Mouse (Mus musculus) midbrain, embryonic 11.5 days (tissue): ENCODE data around the gene Vax2. TPM values are rescaled to one million over a fixed set of nuclear protein-coding genes. Genes with fewer than 3 reads are reported as not detected.

Experiments
- ATAC-seq: fragments of 200-750 bp; cut with Nextera tagmentation; 2 replicates; pipeline ENCODE4 v1.8.0; 2017; ENCODE audit warnings: moderate TSS enrichment, moderate library complexity; ENCODE audit not compliant: low FRiP score
- DNase-seq: peaks from one replicate; pipeline ENCODE4 v3.0.0; 2015; ENCODE audit warnings: low spot score; ENCODE audit errors: missing footprints
- H3K27ac ChIP-seq: fragments of 300-500 bp; sonication (generic); 2 replicates; pipeline ENCODE4 v1.5.1; 2014; ENCODE audit warnings: low read depth, low read length
- H3K27me3 ChIP-seq: fragments of 300-500 bp; sonication (generic); 2 replicates; pipeline ENCODE4 v1.6.1; 2014; ENCODE audit warnings: mild to moderate bottlenecking, low read length, moderate library complexity, mixed read lengths; ENCODE audit not compliant: control insufficient read depth, insufficient read depth
- H3K36me3 ChIP-seq: fragments of 300-500 bp; sonication (generic); 2 replicates; pipeline ENCODE4 v1.6.1; 2014; ENCODE audit warnings: mild to moderate bottlenecking, low read length, moderate library complexity, mixed read lengths; ENCODE audit not compliant: control insufficient read depth, insufficient read depth
- H3K4me1 ChIP-seq: fragments of 300-500 bp; sonication (generic); 2 replicates; pipeline ENCODE4 v1.6.1; 2014; ENCODE audit warnings: low read length; ENCODE audit not compliant: control insufficient read depth, insufficient read depth
- H3K4me2 ChIP-seq: fragments of 300-500 bp; sonication (generic); 2 replicates; pipeline ENCODE4 v1.6.1; 2014; ENCODE audit warnings: mild to moderate bottlenecking, moderate library complexity
- H3K4me3 ChIP-seq: fragments of 300-500 bp; sonication (generic); 2 replicates; pipeline ENCODE4 v1.5.1; 2014; ENCODE audit warnings: low read depth, low read length
- H3K9ac ChIP-seq: fragments of 300-500 bp; sonication (generic); 2 replicates; pipeline ENCODE4 v1.6.1; 2014; ENCODE audit warnings: low read length
- H3K9me3 ChIP-seq: fragments of 300-500 bp; sonication (generic); 2 replicates; pipeline ENCODE4 v1.6.1; 2016; ENCODE audit warnings: low read length; ENCODE audit not compliant: control insufficient read depth
- WGBS: fragments of 180-500 bp; shearing (Covaris S2); extraction: QIAGEN DNeasy Blood & Tissue Kit; methylation state at CpG from one replicate; pipeline ENCODE4 v1.1.7; 2014; 5-methylcytosine and 5-hydroxymethylcytosine counted together
- polyA plus RNA-seq: library from polyadenylated mRNA; unstranded; fragments of >200 nt; fragmentation: Nextera tagmentation; extraction: Ambion mirVana; gene quantifications from 2 replicates; pipeline ENCODE4 v1.2.1, GENCODE M21; 2014

The Vax2 gene
- polyA plus RNA-seq, 1 experiment from 2014 or later, result 0.25 TPM

GRCm38 (mm10) chr6:83695731-83696130 is 15.3 kb upstream of the Vax2 start:
- DNase-seq, result peak; percentile 81
- Histone ChIP-seq H3K4me2 (no peak overlapping the region), H3K4me3 (no peak overlapping the region), H3K36me3 (no peaks in the 10 kb centered on the region), H3K9me3 (no peaks in the 10 kb centered on the region), H3K4me1 (no peaks in the 10 kb centered on the region), H3K9ac (no peak overlapping the region), H3K27me3 (peaks cover 93% of the 10 kb centered on the region), H3K27ac (no peak overlapping the region)
- 11% methylated on average over 3 of the region's 3 CpGs for WGBS
- ATAC-seq, result no peak

GRCm38 (mm10) chr6:83696684-83697083 is 14.4 kb upstream of the Vax2 start:
- 1% methylated on average over 7 of the region's 7 CpGs for WGBS
- Histone ChIP-seq H3K4me2 (no peak overlapping the region), H3K27me3 (peaks cover 94% of the 10 kb centered on the region), H3K4me3 (no peak overlapping the region), H3K27ac (no peak overlapping the region), H3K9ac (no peak overlapping the region), H3K36me3 (no peaks in the 10 kb centered on the region), H3K9me3 (no peaks in the 10 kb centered on the region), H3K4me1 (no peaks in the 10 kb centered on the region)
- no peak for ATAC-seq
- peak; percentile 85 for DNase-seq

- Histone ChIP-seq H3K4me1 (no peaks in the 10 kb centered on the region), H3K9me3 (no peaks in the 10 kb centered on the region), H3K27me3 (peaks cover 93% of the 10 kb centered on the region), H3K9ac (no peak overlapping the region), H3K27ac (no peak overlapping the region), H3K36me3 (no peaks in the 10 kb centered on the region), H3K4me3 (no peak overlapping the region), H3K4me2 (no peak overlapping the region)
- ATAC-seq (no peak), DNase-seq (peak; percentile 82)
- WGBS, result 2% methylated on average over 8 of the region's 8 CpGs
These were observed 13.1 kb upstream of the Vax2 start for GRCm38 (mm10) chr6:83697932-83698331.

GRCm38 (mm10) chr6:83699971-83700370 is 11.1 kb upstream of the Vax2 start:
- Histone ChIP-seq H3K27ac (no peak overlapping the region), H3K4me1 (no peaks in the 10 kb centered on the region), H3K4me3 (no peak overlapping the region), H3K36me3 (no peaks in the 10 kb centered on the region), H3K9me3 (peaks cover 3% of the 10 kb centered on the region; the same call in 1 of the 2 replicates), H3K4me2 (no peak overlapping the region), H3K9ac (no peak overlapping the region), H3K27me3 (peaks cover 93% of the 10 kb centered on the region)
- DNase-seq, result peak; percentile 92
- 1% methylated on average over 5 of the region's 5 CpGs for WGBS
- ATAC-seq, result no peak

- under 1% methylated on average over 11 of the region's 11 CpGs for WGBS
- no peaks in the 10 kb centered on the region for H3K36me3 ChIP-seq
- H3K4me3 ChIP-seq, result no peak overlapping the region
- ATAC-seq (no peak), DNase-seq (peak; percentile 93)
- H3K27me3 ChIP-seq, result peaks cover 93% of the 10 kb centered on the region
- H3K4me2 ChIP-seq, result no peak overlapping the region
- no peak overlapping the region for H3K27ac ChIP-seq
- no peak overlapping the region for H3K9ac ChIP-seq
- no peaks in the 10 kb centered on the region for H3K4me1 ChIP-seq
- peaks cover 3% of the 10 kb centered on the region; the same call in 1 of the 2 replicates for H3K9me3 ChIP-seq
These were observed 10.1 kb upstream of the Vax2 start for GRCm38 (mm10) chr6:83701001-83701400.

- WGBS, result under 1% methylated on average over 53 of the region's 53 CpGs
- no peak overlapping the region for H3K4me3 ChIP-seq
These were observed 8.7 kb upstream of the Vax2 start for GRCm38 (mm10) chr6:83702146-83702999.

GRCm38 (mm10) chr6:83703000-83703721 is 7.9 kb upstream of the Vax2 start:
- Histone ChIP-seq H3K4me3 (no peak overlapping the region), H3K4me2 (no peak overlapping the region), H3K36me3 (no peaks in the 10 kb centered on the region), H3K9me3 (peaks cover 3% of the 10 kb centered on the region; the same call in 1 of the 2 replicates), H3K4me1 (no peaks in the 10 kb centered on the region), H3K9ac (no peak overlapping the region), H3K27me3 (peaks cover 93% of the 10 kb centered on the region), H3K27ac (no peak overlapping the region)
- ATAC-seq (no peak), DNase-seq (peak; percentile 95)
- 2% methylated on average over 27 of the region's 27 CpGs for WGBS

More at GRCm38 (mm10) chr6:83702146-83702999, 8.7 kb upstream of the Vax2 start:
- Histone ChIP-seq H3K4me1 (no peaks in the 10 kb centered on the region), H3K27ac (no peak overlapping the region), H3K27me3 (peaks cover 93% of the 10 kb centered on the region), H3K9ac (no peak overlapping the region), H3K36me3 (no peaks in the 10 kb centered on the region), H3K4me2 (no peak overlapping the region), H3K9me3 (peaks cover 3% of the 10 kb centered on the region; the same call in 1 of the 2 replicates)
- ATAC-seq (no peak), DNase-seq (peak; percentile 97)

GRCm38 (mm10) chr6:83703722-83704078 is 7.4 kb upstream of the Vax2 start:
- Histone ChIP-seq H3K36me3 (no peaks in the 10 kb centered on the region), H3K4me1 (no peaks in the 10 kb centered on the region), H3K4me2 (no peak overlapping the region), H3K9me3 (peaks cover 3% of the 10 kb centered on the region; the same call in 1 of the 2 replicates), H3K27me3 (peaks cover 93% of the 10 kb centered on the region), H3K27ac (no peak overlapping the region), H3K9ac (no peak overlapping the region), H3K4me3 (no peak overlapping the region)
- DNase-seq, result no peak
- ATAC-seq, result no peak
- WGBS, result under 1% methylated on average over 10 of the region's 10 CpGs

GRCm38 (mm10) chr6:83704294-83704693 is 6.8 kb upstream of the Vax2 start:
- 11% methylated on average over 1 of the region's 1 CpGs for WGBS
- H3K27ac ChIP-seq, result no peak overlapping the region
- H3K9me3 ChIP-seq, result peaks cover 3% of the 10 kb centered on the region; the same call in 1 of the 2 replicates

More at GRCm38 (mm10) chr6:83704294-83704693, 6.8 kb upstream of the Vax2 start:
- Histone ChIP-seq H3K4me1 (no peaks in the 10 kb centered on the region), H3K9ac (no peak overlapping the region), H3K4me3 (no peak overlapping the region), H3K36me3 (no peaks in the 10 kb centered on the region), H3K27me3 (peaks cover 93% of the 10 kb centered on the region), H3K4me2 (no peak overlapping the region)
- ATAC-seq (no peak), DNase-seq (peak; percentile 93)
